Mouse (Mus musculus) intestine, embryonic 15.5 days (tissue): ENCODE measurements around the gene Spata17. TPM values are rescaled to one million over a fixed set of nuclear protein-coding genes. Genes with fewer than 3 reads are reported as not detected.

Experiments used
- ATAC-seq: fragments of 200-750 bp; cut with Nextera tagmentation; 2 replicates; pipeline ENCODE4 v1.8.0; 2017; ENCODE audit warnings: moderate TSS enrichment, moderate library complexity
- H3K27ac ChIP-seq: fragments of 300-500 bp; sonication (generic); 2 replicates; pipeline ENCODE4 v1.5.1; 2015; ENCODE audit warnings: mild to moderate bottlenecking, inconsistent platforms
- H3K27me3 ChIP-seq: fragments of 300-500 bp; sonication (generic); replicated peaks from 2 replicates; pipeline ENCODE4 v1.6.1; 2015; ENCODE audit warnings: inconsistent platforms
- H3K36me3 ChIP-seq: fragments of 300-500 bp; sonication (generic); 2 replicates; pipeline ENCODE4 v1.6.1; 2015; ENCODE audit warnings: inconsistent platforms
- H3K4me1 ChIP-seq: fragments of 300-500 bp; sonication (generic); replicated peaks from 2 replicates; pipeline ENCODE4 v1.6.1; 2015; ENCODE audit warnings: inconsistent platforms
- H3K4me2 ChIP-seq: fragments of 300-500 bp; sonication (generic); replicated peaks from 2 replicates; pipeline ENCODE4 v1.6.1; 2015; ENCODE audit warnings: mild to moderate bottlenecking, inconsistent platforms
- H3K4me3 ChIP-seq: fragments of 300-500 bp; sonication (generic); replicated peaks from 2 replicates; pipeline ENCODE4 v1.5.1; 2015; ENCODE audit warnings: inconsistent platforms
- H3K9ac ChIP-seq: fragments of 300-500 bp; sonication (generic); 2 replicates; pipeline ENCODE4 v1.6.1; 2015; ENCODE audit warnings: inconsistent platforms
- H3K9me3 ChIP-seq: fragments of 300-500 bp; sonication (generic); 2 replicates; pipeline ENCODE4 v1.6.1; 2016; ENCODE audit warnings: inconsistent platforms
- WGBS: fragments of 180-500 bp; shearing (Covaris S2); methylation state at CpG from one replicate; pipeline ENCODE4 v1.1.7; 2015; 5-methylcytosine and 5-hydroxymethylcytosine counted together
- polyA plus RNA-seq: library from polyadenylated mRNA; unstranded; fragments of >200 nt; fragmentation: Nextera tagmentation; extraction: Ambion mirVana; gene quantifications from 2 replicates; pipeline ENCODE4 v1.2.1, GENCODE M21; 2015

Spata17 gene
- polyA plus RNA-seq, 1 experiment from 2014 or later, result 0.85 TPM

GRCm38 (mm10) chr1:187054333-187054732, 160.9 kb downstream of the Spata17 start:
- no peak overlapping the region for H3K9ac ChIP-seq
- no peaks in the 10 kb centered on the region for H3K36me3 ChIP-seq
- no peak overlapping the region for H3K27ac ChIP-seq
- H3K9me3 ChIP-seq, result no peaks in the 10 kb centered on the region
- H3K4me1 ChIP-seq, result no peaks in the 10 kb centered on the region
- no peak overlapping the region for H3K4me2 ChIP-seq
- 83% methylated on average over 2 of the region's 2 CpGs for WGBS
- no peak for ATAC-seq
- no peak overlapping the region for H3K4me3 ChIP-seq
- H3K27me3 ChIP-seq, result no peaks in the 10 kb centered on the region

GRCm38 (mm10) chr1:187053862-187054261, 161.4 kb downstream of the Spata17 start:
- no peak overlapping the region for H3K4me2 ChIP-seq
- H3K9ac ChIP-seq, result no peak overlapping the region
- H3K4me3 ChIP-seq, result no peak overlapping the region
- no peaks in the 10 kb centered on the region for H3K9me3 ChIP-seq
- H3K27ac ChIP-seq, result no peak overlapping the region
- H3K27me3 ChIP-seq, result no peaks in the 10 kb centered on the region
- no peaks in the 10 kb centered on the region for H3K36me3 ChIP-seq
- WGBS, result 64% methylated on average over 3 of the region's 3 CpGs
- no peak for ATAC-seq
- H3K4me1 ChIP-seq, result no peaks in the 10 kb centered on the region

DNA sequence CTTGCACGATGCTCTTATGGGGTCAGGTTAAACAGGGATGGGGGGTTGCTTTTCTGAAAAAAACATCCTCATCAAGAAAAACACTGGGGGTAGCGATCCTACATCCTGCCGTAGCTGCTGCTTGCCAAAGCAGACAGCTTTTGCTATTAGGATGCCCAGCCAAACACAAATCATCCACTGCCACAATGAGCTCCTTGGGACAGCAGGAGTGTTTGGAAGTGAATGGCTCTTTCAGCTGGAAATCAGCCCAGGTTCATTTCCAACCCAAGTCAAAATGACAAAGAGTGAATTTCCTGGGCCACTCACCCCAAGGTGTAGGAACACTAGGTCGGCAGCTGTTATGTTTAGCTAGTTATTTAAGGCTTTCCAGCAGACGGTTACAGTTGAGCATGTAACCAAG, 162.7 kb downstream of the Spata17 start:
- no peak for ATAC-seq
- 51% methylated on average over 5 of the region's 5 CpGs for WGBS

DNA sequence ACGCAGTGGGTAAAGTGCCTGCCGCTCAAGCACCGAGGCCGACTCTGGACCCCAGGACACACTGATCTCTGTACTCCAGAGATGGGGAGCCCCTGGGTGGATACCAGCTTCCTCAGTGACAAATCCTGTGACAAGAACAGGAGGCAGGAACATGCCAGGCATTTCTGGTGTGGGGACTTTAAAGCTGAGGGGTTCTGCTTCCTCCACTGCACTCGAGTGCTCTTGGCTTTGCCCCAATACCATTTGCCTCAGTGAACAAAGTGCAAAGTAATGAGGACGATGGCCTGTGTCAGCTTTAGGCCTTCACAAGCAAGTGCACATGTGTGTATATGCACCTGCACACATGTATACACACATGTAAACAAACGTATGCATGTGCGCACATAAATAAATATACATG, 164.0 kb downstream of the Spata17 start:
- H3K9ac ChIP-seq, result no peak overlapping the region
- no peak overlapping the region for H3K4me2 ChIP-seq
- H3K9me3 ChIP-seq, result no peaks in the 10 kb centered on the region
- no peak overlapping the region for H3K4me3 ChIP-seq
- no peaks in the 10 kb centered on the region for H3K27me3 ChIP-seq
- H3K27ac ChIP-seq, result no peak overlapping the region
- no peaks in the 10 kb centered on the region for H3K4me1 ChIP-seq
- H3K36me3 ChIP-seq, result no peaks in the 10 kb centered on the region
- WGBS, result 88% methylated on average over 8 of the region's 8 CpGs
- ATAC-seq, result no peak

More for the DNA sequence above, 162.7 kb downstream of the Spata17 start:
- H3K4me2 ChIP-seq, result no peak overlapping the region
- H3K4me1 ChIP-seq, result no peaks in the 10 kb centered on the region
- H3K27me3 ChIP-seq, result no peaks in the 10 kb centered on the region
- H3K4me3 ChIP-seq, result no peak overlapping the region
- no peaks in the 10 kb centered on the region for H3K9me3 ChIP-seq
- no peaks in the 10 kb centered on the region for H3K36me3 ChIP-seq
- no peak overlapping the region for H3K9ac ChIP-seq
- H3K27ac ChIP-seq, result no peak overlapping the region

DNA sequence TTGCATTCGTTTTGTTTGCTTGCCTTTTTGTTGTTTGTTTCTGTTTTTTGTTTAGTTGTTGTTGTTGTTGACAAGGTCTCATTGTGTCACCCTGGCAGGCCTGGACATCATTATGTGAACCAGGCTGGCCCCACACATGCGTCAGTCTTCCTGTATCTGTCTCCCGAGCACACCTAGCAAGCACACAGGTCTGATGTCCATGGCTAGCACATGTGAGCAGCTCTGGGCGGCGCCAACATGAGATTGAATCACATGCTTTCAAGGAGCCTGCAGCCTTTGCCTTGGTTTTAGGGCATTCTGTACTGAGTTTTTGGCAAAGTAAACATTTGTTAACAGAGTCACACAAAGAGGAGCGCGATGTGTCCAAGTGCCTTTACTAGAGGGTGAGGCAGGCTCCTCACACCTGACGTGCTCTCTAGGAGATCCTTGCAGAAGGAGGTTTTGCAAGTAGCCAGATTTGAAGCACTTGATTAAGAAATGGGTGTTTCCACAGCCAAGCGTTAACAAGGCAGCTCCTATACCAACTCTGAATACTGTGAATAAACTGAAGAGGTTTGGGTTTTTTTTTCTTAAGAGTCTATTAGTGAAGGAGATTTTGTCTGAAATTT, 166.5 kb downstream of the Spata17 start:
- no peak for ATAC-seq
- Histone ChIP-seq H3K36me3 (no peaks in the 10 kb centered on the region), H3K4me1 (no peaks in the 10 kb centered on the region), H3K27me3 (no peaks in the 10 kb centered on the region), H3K27ac (no peak overlapping the region), H3K9me3 (no peaks in the 10 kb centered on the region), H3K4me2 (no peak overlapping the region), H3K9ac (no peak overlapping the region), H3K4me3 (no peak overlapping the region)
- WGBS, result 92% methylated on average over 9 of the region's 9 CpGs

- ATAC-seq, result no peak
- H3K4me3 ChIP-seq, result no peak overlapping the region
- no peak overlapping the region for H3K4me2 ChIP-seq
- H3K27me3 ChIP-seq, result no peaks in the 10 kb centered on the region
- 56% methylated on average over 6 of the region's 6 CpGs for WGBS
- no peak overlapping the region for H3K27ac ChIP-seq
- H3K4me1 ChIP-seq, result no peaks in the 10 kb centered on the region
- no peak overlapping the region for H3K9ac ChIP-seq
- H3K9me3 ChIP-seq, result no peaks in the 10 kb centered on the region
- no peaks in the 10 kb centered on the region for H3K36me3 ChIP-seq
Measured at GRCm38 (mm10) chr1:187044726-187045125, 170.5 kb downstream of the Spata17 start.

DNA sequence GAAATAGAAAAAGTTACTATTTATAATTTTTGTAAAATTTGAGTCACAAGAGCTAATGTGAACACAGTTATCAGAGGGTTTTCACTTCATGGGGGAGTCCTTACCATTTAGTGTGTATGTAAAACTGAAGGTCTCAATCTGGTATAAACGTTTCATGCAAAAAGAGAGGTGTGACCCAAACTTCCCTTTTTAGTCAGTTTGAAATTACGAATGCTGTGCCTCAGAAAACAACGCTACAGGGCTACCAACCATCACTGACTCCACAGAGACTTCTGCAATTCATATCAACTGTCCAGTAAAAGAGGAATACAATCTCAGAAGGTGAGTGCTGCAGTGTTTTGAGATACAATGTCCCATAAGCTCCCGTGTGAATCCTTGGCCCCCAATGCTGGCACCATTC, 175.5 kb downstream of the Spata17 start:
- H3K4me1 ChIP-seq, result no peaks in the 10 kb centered on the region
- H3K4me2 ChIP-seq, result no peak overlapping the region
- H3K4me3 ChIP-seq, result no peak overlapping the region
- WGBS, result 82% methylated on average over 4 of the region's 4 CpGs
- H3K36me3 ChIP-seq, result no peaks in the 10 kb centered on the region
- ATAC-seq, result no peak
- H3K9ac ChIP-seq, result no peak overlapping the region
- no peaks in the 10 kb centered on the region for H3K27me3 ChIP-seq
- no peak overlapping the region for H3K27ac ChIP-seq
- H3K9me3 ChIP-seq, result no peaks in the 10 kb centered on the region

GRCm38 (mm10) chr1:187035785-187036184, 179.5 kb downstream of the Spata17 start:
- Histone ChIP-seq H3K4me3 (no peak overlapping the region), H3K27me3 (no peaks in the 10 kb centered on the region), H3K4me2 (no peak overlapping the region), H3K9me3 (no peaks in the 10 kb centered on the region), H3K9ac (no peak overlapping the region), H3K36me3 (no peaks in the 10 kb centered on the region), H3K27ac (no peak overlapping the region), H3K4me1 (no peaks in the 10 kb centered on the region)
- ATAC-seq, result no peak
- WGBS, result 87% methylated on average over 4 of the region's 4 CpGs

DNA sequence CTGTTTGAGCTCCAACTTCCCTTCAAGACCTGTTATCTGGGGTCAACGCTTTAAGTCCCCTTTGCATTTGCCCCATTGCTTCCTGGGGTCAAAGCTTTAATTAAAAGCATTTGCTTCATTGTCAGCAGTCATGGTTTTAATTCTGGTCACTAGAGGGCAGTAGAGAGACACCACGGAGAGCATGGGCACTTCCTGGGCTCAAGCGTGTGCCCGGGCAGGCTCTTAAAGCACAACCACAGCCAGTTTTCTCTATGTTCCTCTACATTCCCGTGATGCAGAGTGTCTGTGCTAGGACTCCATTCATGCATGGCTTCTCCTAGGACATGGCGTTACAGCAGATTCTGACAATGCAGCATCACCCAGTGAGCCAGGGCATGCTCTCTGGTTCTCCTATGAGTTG, 183.5 kb downstream of the Spata17 start:
- H3K4me2 ChIP-seq, result no peak overlapping the region
- 36% methylated on average over 6 of the region's 6 CpGs for WGBS
- H3K4me3 ChIP-seq, result no peak overlapping the region
- no peaks in the 10 kb centered on the region for H3K27me3 ChIP-seq
- H3K4me1 ChIP-seq, result no peaks in the 10 kb centered on the region
- no peaks in the 10 kb centered on the region for H3K36me3 ChIP-seq
- ATAC-seq, result no peak; the same call in 1 of the 2 replicates
- H3K9ac ChIP-seq, result no peak overlapping the region
- H3K9me3 ChIP-seq, result no peaks in the 10 kb centered on the region
- H3K27ac ChIP-seq, result no peak overlapping the region

GRCm38 (mm10) chr1:187028841-187029240, 186.4 kb downstream of the Spata17 start:
- H3K27me3 ChIP-seq, result no peaks in the 10 kb centered on the region
- no peak overlapping the region for H3K4me3 ChIP-seq
- H3K4me1 ChIP-seq, result no peaks in the 10 kb centered on the region
- no peak overlapping the region for H3K9ac ChIP-seq
- H3K27ac ChIP-seq, result no peak overlapping the region
- 81% methylated on average over 6 of the region's 6 CpGs for WGBS
- no peak overlapping the region for H3K4me2 ChIP-seq
- ATAC-seq, result no peak
- no peaks in the 10 kb centered on the region for H3K9me3 ChIP-seq
- H3K36me3 ChIP-seq, result no peaks in the 10 kb centered on the region

DNA sequence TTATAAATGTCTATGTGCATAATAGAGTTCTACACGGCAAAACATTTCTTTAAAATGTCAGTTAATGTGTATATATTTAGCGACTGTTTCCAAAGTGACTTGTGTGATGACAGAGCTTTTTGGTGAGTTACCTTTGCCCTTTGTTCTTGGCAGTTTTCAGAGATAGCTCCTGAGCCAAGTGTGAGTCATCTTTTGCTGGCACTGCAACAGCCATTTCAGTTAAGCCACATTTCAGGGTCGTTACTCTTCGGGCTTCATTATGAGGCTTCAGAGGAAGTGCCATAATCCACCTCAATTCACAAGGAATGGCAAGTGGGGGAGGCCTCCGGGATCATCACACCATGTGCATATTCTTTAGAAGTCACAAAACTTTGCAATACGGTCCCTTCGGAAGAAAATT, 195.3 kb downstream of the Spata17 start:
- no peak overlapping the region for H3K9ac ChIP-seq
- H3K36me3 ChIP-seq, result no peaks in the 10 kb centered on the region
- no peaks in the 10 kb centered on the region for H3K9me3 ChIP-seq
- H3K4me2 ChIP-seq, result no peak overlapping the region
- ATAC-seq, result no peak
- no peaks in the 10 kb centered on the region for H3K4me1 ChIP-seq
- WGBS, result 72% methylated on average over 7 of the region's 7 CpGs
- no peaks in the 10 kb centered on the region for H3K27me3 ChIP-seq
- no peak overlapping the region for H3K4me3 ChIP-seq
- H3K27ac ChIP-seq, result no peak overlapping the region

DNA sequence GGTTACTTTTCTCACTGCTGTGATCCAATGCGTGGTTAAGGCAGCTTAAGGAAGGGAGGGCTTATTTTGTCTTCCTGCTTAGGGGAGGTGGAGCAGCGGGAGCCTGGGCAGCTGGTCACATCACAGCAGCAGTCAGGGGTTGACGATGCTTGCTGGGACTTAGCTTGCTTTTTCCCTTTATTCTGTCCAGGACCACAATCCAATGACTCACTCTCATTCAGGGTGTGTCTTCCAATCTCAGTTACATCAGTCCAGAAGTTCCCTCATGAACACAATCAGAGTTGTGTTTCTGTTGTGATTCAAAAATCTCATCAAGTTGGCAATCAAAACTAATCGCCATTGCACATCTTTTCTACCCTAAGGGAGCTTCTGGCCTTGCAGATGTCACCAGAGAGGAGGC, 199.1 kb downstream of the Spata17 start:
- H3K27me3 ChIP-seq, result no peaks in the 10 kb centered on the region
- no peaks in the 10 kb centered on the region for H3K36me3 ChIP-seq
- no peak overlapping the region for H3K27ac ChIP-seq
- H3K4me3 ChIP-seq, result no peak overlapping the region
- no peak for ATAC-seq
- no peaks in the 10 kb centered on the region for H3K9me3 ChIP-seq
- no peak overlapping the region for H3K9ac ChIP-seq
- no peak overlapping the region for H3K4me2 ChIP-seq
- no peaks in the 10 kb centered on the region for H3K4me1 ChIP-seq
- WGBS, result 51% methylated on average over 4 of the region's 4 CpGs

DNA sequence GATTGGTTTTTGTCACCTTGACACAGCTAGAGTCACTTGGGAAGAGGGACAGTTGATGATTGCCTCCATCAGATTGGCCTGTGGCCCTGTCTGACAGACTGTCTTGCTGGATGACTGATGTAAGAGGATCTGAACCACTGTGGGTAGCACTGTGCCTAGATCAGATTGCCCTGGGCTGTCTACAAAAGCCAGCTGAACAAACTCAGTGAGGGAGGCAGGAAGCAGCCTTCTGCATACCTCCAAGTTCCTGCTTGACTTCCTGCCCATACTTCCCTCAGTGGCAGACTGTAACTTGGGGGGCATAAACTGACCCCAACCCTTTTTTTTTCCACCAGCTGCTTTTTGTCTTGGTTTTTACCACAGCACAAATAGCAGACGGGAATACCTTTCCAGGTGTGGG, 199.6 kb downstream of the Spata17 start:
- no peaks in the 10 kb centered on the region for H3K9me3 ChIP-seq
- no peaks in the 10 kb centered on the region for H3K27me3 ChIP-seq
- H3K27ac ChIP-seq, result no peak overlapping the region
- H3K4me2 ChIP-seq, result no peak overlapping the region
- WGBS, result 68% methylated on average over 1 of the region's 1 CpGs
- H3K4me3 ChIP-seq, result no peak overlapping the region
- H3K36me3 ChIP-seq, result no peaks in the 10 kb centered on the region
- no peak overlapping the region for H3K9ac ChIP-seq
- ATAC-seq, result no peak
- no peaks in the 10 kb centered on the region for H3K4me1 ChIP-seq
